ENCODE assay signal across 8 mouse cellular contexts in genomic region chr8:116992176-116992971, GRCm38 (mm10). TPM values are rescaled to one million over a fixed set of nuclear protein-coding genes. Genes with fewer than 3 reads are reported as not detected.
DNase-seq lines count a peak whose midpoint lies in the region; ATAC-seq and TF ChIP-seq lines count a peak whose summit lies in the region.

No protein-coding gene starts in this region.

- no peak for TF ChIP-seq EP300 in heart, postnatal 0 days (IDR thresholded peaks at IDR 0.05; ENCODE audit: low read depth)

- H3K9me3 ChIP-seq in heart, postnatal 0 days (replicated peaks; ENCODE audit: control insufficient read depth, low read length), result no peaks in the 10 kb centered on the region
- no peaks in the 10 kb centered on the region for H3K9me3 ChIP-seq in limb, embryonic 10.5 days (replicated peaks)
- no peaks in the 10 kb centered on the region for H3K9me3 ChIP-seq in neural tube, embryonic 12.5 days

- ATAC-seq in heart, postnatal 0 days (ENCODE audit: insufficient read depth, low read depth), result no peak
- no peak for ATAC-seq in neural tube, embryonic 12.5 days (ENCODE audit: low FRiP score, low read depth)
- no peak for ATAC-seq in monocyte, adult 5-6 weeks (replicated peaks; ENCODE audit: insufficient number of reproducible peaks, low FRiP score, low TSS enrichment, poor library complexity, severe bottlenecking)

- peak overlapping the region; percentile 62 for H3K9ac ChIP-seq in heart, postnatal 0 days (replicated peaks; ENCODE audit: low read depth, low read length)
- H3K9ac ChIP-seq in neural tube, embryonic 12.5 days, result peak overlapping the region; percentile 56

- peak overlapping the region; percentile 97 for H3K4me2 ChIP-seq in heart, postnatal 0 days (ENCODE audit: low read depth, low read length)
- H3K4me2 ChIP-seq in neural tube, embryonic 12.5 days (replicated peaks), result peak overlapping the region; percentile 89

- TF ChIP-seq POLR2A in thymus, adult 2 months (IDR thresholded peaks at IDR 0.05; ENCODE audit: control insufficient read depth, extremely low read depth, insufficient read depth, low read length, poor library complexity), result no peak

- no peak for TF ChIP-seq CTCF in thymus, adult 2 months (IDR thresholded peaks at IDR 0.05; ENCODE audit: borderline replicate concordance, control insufficient read depth, extremely low read depth, insufficient read depth, low read length, poor library complexity)
- TF ChIP-seq CTCF in heart, postnatal 0 days (IDR thresholded peaks at IDR 0.05; ENCODE audit: low read depth), result no peak

- peak; percentile 24 for DNase-seq in adrenal gland, postnatal 10 days
- no peak for DNase-seq in adrenal gland, postnatal 4 days (ENCODE audit: low spot score in 2 of 2)
- DNase-seq in thymus, adult 2 months, result peak; percentile 41
- DNase-seq in thymus, adult 18-20 months, result no peak
- peak; percentile 53 for DNase-seq in heart, postnatal 0 days (ENCODE audit: low spot score)
- peak; percentile 42 for DNase-seq in limb, embryonic 10.5 days (ENCODE audit: low spot score)

- H3K4me3 ChIP-seq in thymus, adult 2 months (ENCODE audit: control insufficient read depth, insufficient read depth, low read length), result peak overlapping the region; percentile 84
- H3K4me3 ChIP-seq in heart, postnatal 0 days (ENCODE audit: low read depth, low read length), result peak overlapping the region; percentile 74
- H3K4me3 ChIP-seq in limb, embryonic 10.5 days, result peak overlapping the region; percentile 71
- peak overlapping the region; percentile 67 for H3K4me3 ChIP-seq in neural tube, embryonic 12.5 days

- WGBS in thymus, adult 2 months, result 7% methylated on average over 23 of the region's 23 CpGs
- 10% methylated on average over 23 of the region's 23 CpGs for WGBS in heart, postnatal 0 days
- 19% methylated on average over 23 of the region's 23 CpGs for WGBS in limb, embryonic 10.5 days
- WGBS in neural tube, embryonic 12.5 days, result 12% methylated on average over 23 of the region's 23 CpGs

- no peaks in the 10 kb centered on the region for H3K27me3 ChIP-seq in thymus, adult 2 months (ENCODE audit: control insufficient read depth, insufficient read depth, low read length)
- no peaks in the 10 kb centered on the region for H3K27me3 ChIP-seq in heart, postnatal 0 days (ENCODE audit: control insufficient read depth, insufficient read depth, low read length)
- no peaks in the 10 kb centered on the region for H3K27me3 ChIP-seq in limb, embryonic 10.5 days (ENCODE audit: low read depth, poor library complexity, severe bottlenecking)
- H3K27me3 ChIP-seq in neural tube, embryonic 12.5 days (replicated peaks), result no peaks in the 10 kb centered on the region

- H3K27ac ChIP-seq in thymus, adult 2 months (ENCODE audit: control insufficient read depth, insufficient read depth, low read length), result no peak overlapping the region
- peak overlapping the region; percentile 87 for H3K27ac ChIP-seq in heart, postnatal 0 days (ENCODE audit: low read depth)
- peak overlapping the region; percentile 88 for H3K27ac ChIP-seq in limb, embryonic 10.5 days
- no peak overlapping the region for H3K27ac ChIP-seq in neural tube, embryonic 12.5 days

- peaks cover 11% of the 10 kb centered on the region for H3K4me1 ChIP-seq in thymus, adult 2 months (replicated peaks; ENCODE audit: control insufficient read depth, insufficient read depth, low read length)
- peaks cover 8% of the 10 kb centered on the region; the same call in 1 of the 2 replicates for H3K4me1 ChIP-seq in heart, postnatal 0 days (ENCODE audit: control insufficient read depth, insufficient read depth)
- peaks cover 20% of the 10 kb centered on the region for H3K4me1 ChIP-seq in limb, embryonic 10.5 days
- peaks cover 11% of the 10 kb centered on the region; the same call in 1 of the 2 replicates for H3K4me1 ChIP-seq in neural tube, embryonic 12.5 days

- H3K36me3 ChIP-seq in thymus, adult 2 months (ENCODE audit: control insufficient read depth, insufficient read depth, low read length), result no peaks in the 10 kb centered on the region
- H3K36me3 ChIP-seq in heart, postnatal 0 days (replicated peaks; ENCODE audit: control insufficient read depth, insufficient read depth, low read length), result 0 out of 2 replicates have a peak, but pooled peaks cover 9% of the 10 kb centered on the region
- peaks cover 36% of the 10 kb centered on the region for H3K36me3 ChIP-seq in limb, embryonic 10.5 days
- H3K36me3 ChIP-seq in neural tube, embryonic 12.5 days, result no peaks in the 10 kb centered on the region

RNA-seq across cellular contexts. Expression of gene Gcsh, which starts 1.0 kb away (rescaled TPM):
- 100 to 1,000 TPM; 145 to 162 TPM for total RNA-seq in adrenal gland, postnatal 10 days (2021)
- 10 to 100 TPM; 93.6 to 96.6 TPM for total RNA-seq in adrenal gland, postnatal 4 days (2021)
- 14.7 and 16.0 TPM in 2 replicates for polyA plus RNA-seq in thymus, adult 2 months (2012; rRNA removed)
- total RNA-seq in heart, postnatal 0 days (2014; rRNA removed; ENCODE audit: low replicate concordance), result 24.2 and 29.9 TPM in 2 replicates
- 69.3 and 71.1 TPM in 2 replicates for polyA plus RNA-seq in heart, postnatal 0 days (2015; fragmentation: Nextera tagmentation; extraction: Ambion mirVana)
- 175 and 200 TPM in 2 replicates for polyA plus RNA-seq in limb, embryonic 10.5 days (2016; fragmentation: Nextera tagmentation; extraction: Ambion mirVana)
- polyA plus RNA-seq in neural tube, embryonic 12.5 days (2016; fragmentation: Nextera tagmentation; extraction: Ambion mirVana), result 108 and 109 TPM in 2 replicates
- 9.1 to 13.1 TPM (median 10.7 TPM) in 3 replicates for total RNA-seq in monocyte, adult 5-6 weeks (2017)

RNA-seq across cellular contexts. Expression of gene 1700030J22Rik, which starts 13.6 kb away (rescaled TPM):
- 1 to 10 TPM in 1 of 2 experiments, under 1 TPM in 1; 0.99 to 1.2 TPM for total RNA-seq in adrenal gland, postnatal 10 days (2021)
- 1 to 10 TPM in 1 of 2 experiments, under 1 TPM in 1; 0.96 to 1.5 TPM for total RNA-seq in adrenal gland, postnatal 4 days (2021)
- polyA plus RNA-seq in thymus, adult 2 months (2012; rRNA removed), result 0.53 and 0.55 TPM in 2 replicates
- 2.7 TPM in 1 of 2 replicates, not detected in the other for total RNA-seq in heart, postnatal 0 days (2014; rRNA removed; ENCODE audit: low replicate concordance)
- 0.26 and 0.33 TPM in 2 replicates for polyA plus RNA-seq in heart, postnatal 0 days (2015; fragmentation: Nextera tagmentation; extraction: Ambion mirVana)
- 1.5 and 2.3 TPM in 2 replicates for polyA plus RNA-seq in limb, embryonic 10.5 days (2016; fragmentation: Nextera tagmentation; extraction: Ambion mirVana)
- polyA plus RNA-seq in neural tube, embryonic 12.5 days (2016; fragmentation: Nextera tagmentation; extraction: Ambion mirVana), result 4.9 and 5.7 TPM in 2 replicates
- total RNA-seq in monocyte, adult 5-6 weeks (2017), result 0.29 to 1.3 TPM in 2 of 3 replicates, not detected in the other

RNA-seq across cellular contexts. Expression of gene Atmin, which starts 49.2 kb away (rescaled TPM):
- 10 to 100 TPM; 16.0 to 19.0 TPM for total RNA-seq in adrenal gland, postnatal 10 days (2021)
- total RNA-seq in adrenal gland, postnatal 4 days (2021), result 10 to 100 TPM; 20.9 to 23.2 TPM
- 20.8 and 28.0 TPM in 2 replicates for polyA plus RNA-seq in thymus, adult 2 months (2012; rRNA removed)
- 16.0 and 19.1 TPM in 2 replicates for total RNA-seq in heart, postnatal 0 days (2014; rRNA removed; ENCODE audit: low replicate concordance)
- polyA plus RNA-seq in heart, postnatal 0 days (2015; fragmentation: Nextera tagmentation; extraction: Ambion mirVana), result 6.0 and 7.0 TPM in 2 replicates
- 12.1 and 12.4 TPM in 2 replicates for polyA plus RNA-seq in limb, embryonic 10.5 days (2016; fragmentation: Nextera tagmentation; extraction: Ambion mirVana)
- 21.5 and 22.9 TPM in 2 replicates for polyA plus RNA-seq in neural tube, embryonic 12.5 days (2016; fragmentation: Nextera tagmentation; extraction: Ambion mirVana)
- 20.7 to 30.9 TPM (median 25.9 TPM) in 3 replicates for total RNA-seq in monocyte, adult 5-6 weeks (2017)

Comparison
In these comparisons a context has a peak if more than half of its experiments do, and no peak if none do; other contexts are left out.
1. DNase-seq: peak in adrenal gland, postnatal 10 days (single experiment), thymus, adult 2 months (single experiment), heart, postnatal 0 days (single experiment) and limb, embryonic 10.5 days (single experiment); none in adrenal gland, postnatal 4 days (0 of 2) and thymus, adult 18-20 months (0 of 2).
2. H3K27ac ChIP-seq: peak in heart, postnatal 0 days (single experiment) and limb, embryonic 10.5 days (single experiment); none in thymus, adult 2 months (single experiment) and neural tube, embryonic 12.5 days (single experiment).
3. Peak in every context shown above with its lines, with median percentiles within 50 percentile points of each other: H3K4me3 ChIP-seq.